Mouse (Mus musculus): ENCODE data around the gene C1d.
A peak's percentile ranks its signal among the peaks of the same experiment; 100 is the strongest.
"Not testable (repeated sequence)": the region's sequence is repeated elsewhere in the genome, so short reads cannot be mapped to it uniquely, and the experiment has no call there.

The C1d gene

GRCm38 (mm10) chr11:17257443-17257842 lies at the start of gene C1d:
C1d (plus strand) TSS chr11:17257579.
- DNase-seq (ENCODE audit: low read depth, low spot score), result peak; percentile 91

- DNase-seq (ENCODE audit: low read depth, low spot score), result peak; percentile 95
Measured at GRCm38 (mm10) chr11:17211258-17212140, 45.9 kb upstream of the C1d start, which contains the start of gene Pno1. Pno1 (minus strand) TSS chr11:17211568.

GRCm38 (mm10) chr11:17212141-17212495 lies 45.3 kb upstream of the C1d start:
- DNase-seq (ENCODE audit: low read depth, low spot score), result no peak

- DNase-seq (ENCODE audit: low read depth, low spot score), result no peak
Measured at GRCm38 (mm10) chr11:17212903-17213509, 44.4 kb upstream of the C1d start.

- DNase-seq (ENCODE audit: low read depth, low spot score), result no peak
Measured at GRCm38 (mm10) chr11:17215475-17215874, 41.9 kb upstream of the C1d start.

GRCm38 (mm10) chr11:17221126-17221525 lies 36.3 kb upstream of the C1d start:
- no peak for DNase-seq (ENCODE audit: low read depth, low spot score)

GRCm38 (mm10) chr11:17232792-17233191 lies 24.6 kb upstream of the C1d start:
- no peak for DNase-seq (ENCODE audit: low read depth, low spot score)

- no peak for DNase-seq (ENCODE audit: low read depth, low spot score)
Measured at GRCm38 (mm10) chr11:17236449-17237037, 20.8 kb upstream of the C1d start.

GRCm38 (mm10) chr11:17238598-17238997 lies 18.8 kb upstream of the C1d start:
- not testable (repeated sequence) for DNase-seq (ENCODE audit: low read depth, low spot score)

- no peak for DNase-seq (ENCODE audit: low read depth, low spot score)
Measured at GRCm38 (mm10) chr11:17248715-17249114, 8.7 kb upstream of the C1d start.

- DNase-seq (ENCODE audit: low read depth, low spot score), result no peak
Measured at GRCm38 (mm10) chr11:17256813-17257365, 490 bp upstream of the C1d start.

GRCm38 (mm10) chr11:17257861-17258260 lies 482 bp downstream of the C1d start:
- DNase-seq (ENCODE audit: low read depth, low spot score), result no peak

GRCm38 (mm10) chr11:17267176-17267575 lies 9.8 kb downstream of the C1d start:
- no peak for DNase-seq (ENCODE audit: low read depth, low spot score)

- no peak for DNase-seq (ENCODE audit: low read depth, low spot score)
Measured at GRCm38 (mm10) chr11:17268801-17269200, 11.4 kb downstream of the C1d start.

- peak; percentile 34 for DNase-seq (ENCODE audit: low read depth, low spot score)
Measured at GRCm38 (mm10) chr11:17279959-17280358, 22.6 kb downstream of the C1d start.

- DNase-seq (ENCODE audit: low read depth, low spot score), result no peak
Measured at GRCm38 (mm10) chr11:17284055-17284454, 26.7 kb downstream of the C1d start.

GRCm38 (mm10) chr11:17288884-17289283 lies 31.5 kb downstream of the C1d start:
- DNase-seq (ENCODE audit: low read depth, low spot score), result no peak

GRCm38 (mm10) chr11:17306007-17306891 lies 48.9 kb downstream of the C1d start:
- DNase-seq (ENCODE audit: low read depth, low spot score), result peak; percentile 18

GRCm38 (mm10) chr11:17307457-17307856 lies 50.1 kb downstream of the C1d start:
- DNase-seq (ENCODE audit: low read depth, low spot score), result no peak

Measured in retina, adult 2 months (tissue).